Mouse (Mus musculus) adipose tissue, adult 10 weeks (tissue): Measurements from ENCODE around the gene Pola2. TPM values are rescaled to one million over a fixed set of nuclear protein-coding genes. Genes with fewer than 3 reads are reported as not detected.

Experiments used
- polyA plus RNA-seq: library from polyadenylated mRNA; stranded (reverse); fragments of 350-450 nt; fragmentation: Illumina TruSeq; extraction: RNeasy Lipid Tissue Mini Kit (QIAGEN cat#74804); gene quantifications from one replicate; pipeline ENCODE4 v1.2.3, GENCODE M21; 2014; ENCODE audit warnings: low read depth, low replicate concordance

The Pola2 gene
- polyA plus RNA-seq: 16.5 TPM

GRCm38 (mm10) chr19:5963883-5964562, at the start of gene Pola2:
Pola2 (minus strand) TSS chr19:5964202.

GRCm38 (mm10) chr19:5986043-5986442, 22.0 kb upstream of the Pola2 start, which contains the start of gene Slc22a20:
Slc22a20 (minus strand) TSS chr19:5986143.

GRCm38 (mm10) chr19:5924713-5925093, 39.3 kb downstream of the Pola2 start, which contains the start of gene Cdc42ep2:
Cdc42ep2 (minus strand) TSS chr19:5924816.

GRCm38 (mm10) chr19:5913007-5913719, 50.8 kb downstream of the Pola2 start, which contains the start of gene Dpf2:
Dpf2 (minus strand) TSS chr19:5913010.

GRCm38 (mm10) chr19:5894002-5894678, 69.9 kb downstream of the Pola2 start, which contains the start of gene Tigd3:
Tigd3 (minus strand) TSS chr19:5894149.

Other genes starting within 250 kb of the Pola2 start
- gene Ehbp1l1, start 237.9 kb downstream of the Pola2 start, polyA plus RNA-seq: 30.6 TPM
- gene Fam89b, start 234.5 kb downstream of the Pola2 start, polyA plus RNA-seq: 47.1 TPM
- 196 TPM for gene Ltbp3, start 223.3 kb downstream of the Pola2 start, polyA plus RNA-seq
- gene Scyl1, start 192.8 kb downstream of the Pola2 start, polyA plus RNA-seq: 96.2 TPM
- gene Frmd8, start 88.9 kb downstream of the Pola2 start, polyA plus RNA-seq: 8.9 TPM
- gene Slc25a45, start 86.4 kb downstream of the Pola2 start, polyA plus RNA-seq: 18.2 TPM
- 0.92 TPM for gene Tigd3, start 70.1 kb downstream of the Pola2 start, polyA plus RNA-seq
- gene Dpf2, start 51.2 kb downstream of the Pola2 start, polyA plus RNA-seq: 49.7 TPM
- 6.9 TPM for gene Cdc42ep2, start 39.4 kb downstream of the Pola2 start, polyA plus RNA-seq
- gene Slc22a20, start 21.9 kb upstream of the Pola2 start, polyA plus RNA-seq: not detected
- 67.4 TPM for gene Capn1, start 51.7 kb upstream of the Pola2 start, polyA plus RNA-seq
- gene Syvn1, start 82.4 kb upstream of the Pola2 start, polyA plus RNA-seq: 75.1 TPM
- gene Mrpl49, start 93.6 kb upstream of the Pola2 start, polyA plus RNA-seq: 40.4 TPM
- gene Fau, start 93.6 kb upstream of the Pola2 start, polyA plus RNA-seq: 1,555 TPM
- 32.8 TPM for gene Znhit2, start 97.0 kb upstream of the Pola2 start, polyA plus RNA-seq
- gene Tm7sf2, start 104.2 kb upstream of the Pola2 start, polyA plus RNA-seq: 73.5 TPM
- 36.4 TPM for gene Vps51, start 113.0 kb upstream of the Pola2 start, polyA plus RNA-seq
- 0.74 TPM for gene Tmem262, start 115.8 kb upstream of the Pola2 start, polyA plus RNA-seq
- not detected for gene Gm28374, start 118.1 kb upstream of the Pola2 start, polyA plus RNA-seq
- gene Zfpl1, start 120.8 kb upstream of the Pola2 start, polyA plus RNA-seq: 51.5 TPM
- gene Cdca5, start 120.8 kb upstream of the Pola2 start, polyA plus RNA-seq: 0.98 TPM
- 2.4 TPM for gene AC131692.1, start 130.2 kb upstream of the Pola2 start, polyA plus RNA-seq
- gene Naaladl1, start 141.6 kb upstream of the Pola2 start, polyA plus RNA-seq: not detected
- gene Sac3d1, start 154.4 kb upstream of the Pola2 start, polyA plus RNA-seq: 10.6 TPM
- 20.6 TPM for gene Snx15, start 164.1 kb upstream of the Pola2 start, polyA plus RNA-seq
- gene Batf2, start 176.8 kb upstream of the Pola2 start, polyA plus RNA-seq: 1.4 TPM
- 52.1 TPM for gene Arl2, start 177.3 kb upstream of the Pola2 start, polyA plus RNA-seq
- gene Majin, start 220.2 kb upstream of the Pola2 start, polyA plus RNA-seq: 0.65 TPM